Mouse (Mus musculus): Measurements from ENCODE around the gene Srp68.

- no peak for TF ChIP-seq CTCF (IDR thresholded peaks at IDR 0.05 in 2 of 3, conservative IDR thresholded peaks at IDR 0.05 in 1 of 3; ENCODE audit: control insufficient read depth in 1 of 3, insufficient read depth in 1 of 3, low read depth in 2 of 3, low read length in 3 of 3, poor library complexity in 1 of 3, severe bottlenecking in 1 of 3)
- no peak for TF ChIP-seq KAT2A (conservative IDR thresholded peaks at IDR 0.05; ENCODE audit: low read depth, low read length)
Measured at GRCm38 (mm10) chr11:116209257-116209656, 64.8 kb downstream of the Srp68 start.
